Comparison of ENCODE assay signal across 8 mouse cellular contexts in the genomic region with DNA sequence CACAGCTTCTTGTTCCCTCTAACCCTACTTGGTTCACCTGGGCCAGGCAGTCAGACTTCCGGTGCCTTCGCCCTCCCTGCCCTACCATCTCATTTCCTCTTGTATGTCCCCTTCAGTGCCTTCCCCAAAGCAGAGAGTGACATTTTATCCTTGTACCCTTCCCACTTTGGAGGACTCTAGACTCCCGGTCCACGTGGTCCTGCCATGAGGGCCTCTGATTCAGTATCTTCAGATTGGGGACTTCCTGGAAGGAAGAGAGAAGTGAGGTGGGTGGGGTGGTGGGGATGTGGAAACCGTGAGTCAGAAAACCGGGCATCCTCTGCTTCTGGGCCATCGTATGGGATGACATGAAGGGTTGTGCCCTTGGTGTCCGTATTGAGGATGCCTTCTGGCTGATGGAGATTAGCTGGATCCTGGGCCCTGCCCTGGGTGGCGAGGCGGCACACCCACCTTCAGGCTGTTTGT. TPM values are rescaled to one million over a fixed set of nuclear protein-coding genes. Genes with fewer than 3 reads are reported as not detected.
DNase-seq lines count a peak whose midpoint lies in the region; ATAC-seq and TF ChIP-seq lines count a peak whose summit lies in the region.

No protein-coding gene starts in this region.

- H3K9ac ChIP-seq in intestine, embryonic 14.5 days (ENCODE audit: low read length), result no peak overlapping the region
- 0 out of 2 replicates have a peak overlapping the region, but pooled peaks have one; percentile 29 for H3K9ac ChIP-seq in lung, postnatal 0 days (replicated peaks; ENCODE audit: low read depth)

- TF ChIP-seq EP300 in lung, postnatal 0 days (IDR thresholded peaks at IDR 0.05), result peak; percentile 78; the same call in 1 of the 2 replicates

- H3K9me3 ChIP-seq in forebrain, embryonic 10.5 days, result no peaks in the 10 kb centered on the region
- no peaks in the 10 kb centered on the region for H3K9me3 ChIP-seq in intestine, embryonic 14.5 days (ENCODE audit: control insufficient read depth, low read length)
- H3K9me3 ChIP-seq in lung, postnatal 0 days (ENCODE audit: low read length), result no peaks in the 10 kb centered on the region

- WGBS in forebrain, embryonic 10.5 days, result 10% methylated on average over 10 of the region's 10 CpGs
- WGBS in intestine, embryonic 14.5 days, result 27% methylated on average over 10 of the region's 10 CpGs
- 30% methylated on average over 10 of the region's 10 CpGs for WGBS in lung, postnatal 0 days
- WGBS in olfactory bulb, adult 2 months, result 69% methylated on average over 10 of the region's 10 CpGs

- H3K4me1 ChIP-seq in forebrain, embryonic 10.5 days, result peaks cover 47% of the 10 kb centered on the region
- H3K4me1 ChIP-seq in intestine, embryonic 14.5 days (replicated peaks; ENCODE audit: control insufficient read depth, insufficient read depth, low read length), result peaks cover 11% of the 10 kb centered on the region
- H3K4me1 ChIP-seq in lung, postnatal 0 days (ENCODE audit: insufficient read depth, low read depth, low read length), result peaks cover 3% of the 10 kb centered on the region; the same call in 1 of the 2 replicates
- peaks cover 22% of the 10 kb centered on the region for H3K4me1 ChIP-seq in olfactory bulb, adult 2 months (ENCODE audit: control insufficient read depth, insufficient read depth, low read length)

- H3K4me3 ChIP-seq in forebrain, embryonic 10.5 days, result peak overlapping the region; percentile 82
- H3K4me3 ChIP-seq in intestine, embryonic 14.5 days (ENCODE audit: low read depth, low read length), result peak overlapping the region; percentile 63
- peak overlapping the region; percentile 76 for H3K4me3 ChIP-seq in lung, postnatal 0 days (ENCODE audit: low read depth, low read length)
- 0 out of 2 replicates have a peak overlapping the region, but pooled peaks have one; percentile 2 for H3K4me3 ChIP-seq in olfactory bulb, adult 2 months (ENCODE audit: insufficient read depth, low read depth, low read length)

- DNase-seq in adrenal gland, postnatal 10 days, result peak; percentile 18
- DNase-seq in adrenal gland, adult 18-20 months (ENCODE audit: low spot score in 2 of 2), result no peak
- DNase-seq in forebrain, embryonic 10.5 days (ENCODE audit: extremely low spot score, low spot score), result no peak
- DNase-seq in intestine, embryonic 14.5 days (ENCODE audit: low spot score), result no peak
- peak; percentile 74 for DNase-seq in lung, postnatal 0 days (ENCODE audit: low spot score)
- DNase-seq in cerebellum, postnatal 10 days, result no peak

- TF ChIP-seq CTCF in lung, postnatal 0 days (IDR thresholded peaks at IDR 0.05), result no peak
- no peak for TF ChIP-seq CTCF in olfactory bulb, adult 2 months (IDR thresholded peaks at IDR 0.05; ENCODE audit: insufficient read depth, low read depth, low read length)

- ATAC-seq in intestine, embryonic 14.5 days (replicated peaks; ENCODE audit: low FRiP score, low TSS enrichment, low read depth), result no peak
- ATAC-seq in lung, postnatal 0 days, result peak; percentile 4; the same call in 1 of the 2 replicates
- ATAC-seq in cerebellum, adult (ENCODE audit: insufficient number of reproducible peaks, low FRiP score, low TSS enrichment), result no peak

- H3K27me3 ChIP-seq in forebrain, embryonic 10.5 days (ENCODE audit: poor library complexity, severe bottlenecking), result no peaks in the 10 kb centered on the region
- H3K27me3 ChIP-seq in intestine, embryonic 14.5 days (replicated peaks; ENCODE audit: control insufficient read depth, insufficient read depth, low read length), result no peaks in the 10 kb centered on the region
- no peaks in the 10 kb centered on the region for H3K27me3 ChIP-seq in lung, postnatal 0 days (replicated peaks; ENCODE audit: insufficient read depth, low read length)

- TF ChIP-seq POLR2A in olfactory bulb, adult 2 months (IDR thresholded peaks at IDR 0.05; ENCODE audit: insufficient read depth, low read depth, low read length), result no peak

- H3K4me2 ChIP-seq in intestine, embryonic 14.5 days (ENCODE audit: low read length), result peak overlapping the region; percentile 97
- H3K4me2 ChIP-seq in lung, postnatal 0 days (replicated peaks; ENCODE audit: low read depth, low read length), result peak overlapping the region; percentile 97

- peaks cover 37% of the 10 kb centered on the region for H3K36me3 ChIP-seq in forebrain, embryonic 10.5 days (replicated peaks)
- H3K36me3 ChIP-seq in intestine, embryonic 14.5 days (ENCODE audit: control insufficient read depth, insufficient read depth, low read length), result no peaks in the 10 kb centered on the region
- peaks cover 3% of the 10 kb centered on the region for H3K36me3 ChIP-seq in lung, postnatal 0 days (ENCODE audit: insufficient read depth, low read length)

- H3K27ac ChIP-seq in forebrain, embryonic 10.5 days, result peak overlapping the region; percentile 91
- H3K27ac ChIP-seq in intestine, embryonic 14.5 days (ENCODE audit: low read depth), result no peak overlapping the region
- H3K27ac ChIP-seq in lung, postnatal 0 days (ENCODE audit: low read length), result peak overlapping the region; percentile 85
- H3K27ac ChIP-seq in olfactory bulb, adult 2 months (ENCODE audit: insufficient read depth, low read depth, low read length), result no peak overlapping the region

RNA-seq across cellular contexts. Expression of a gene that starts 2.1 kb away (rescaled TPM):
- total RNA-seq in adrenal gland, postnatal 10 days (2021), result 100 to 1,000 TPM; 108 to 109 TPM
- 100 to 1,000 TPM in 1 of 2 experiments, 10 to 100 TPM in 1; 89.3 to 253 TPM for total RNA-seq in adrenal gland, adult 18-20 months (2021)
- polyA plus RNA-seq in forebrain, embryonic 10.5 days (2016; fragmentation: Nextera tagmentation; extraction: Ambion mirVana), result 44.3 and 46.2 TPM in 2 replicates
- 41.5 and 43.9 TPM in 2 replicates for polyA plus RNA-seq in intestine, embryonic 14.5 days (2014; fragmentation: Nextera tagmentation; extraction: Ambion mirVana)
- 176 and 178 TPM in 2 replicates for polyA plus RNA-seq in lung, postnatal 0 days (2015; fragmentation: Nextera tagmentation; extraction: Ambion mirVana)
- polyA plus RNA-seq in olfactory bulb, adult 2 months (2012; ENCODE audit: insufficient read depth, insufficient read length, low replicate concordance, missing spikeins), result not detected in 2 replicates

RNA-seq across cellular contexts. Expression of a gene that starts 32.4 kb away (rescaled TPM):
- total RNA-seq in adrenal gland, postnatal 10 days (2021), result 10 to 100 TPM; 63.8 to 72.8 TPM
- 10 to 100 TPM; 67.7 to 69.3 TPM for total RNA-seq in adrenal gland, adult 18-20 months (2021)
- 120 and 122 TPM in 2 replicates for polyA plus RNA-seq in forebrain, embryonic 10.5 days (2016; fragmentation: Nextera tagmentation; extraction: Ambion mirVana)
- 107 and 111 TPM in 2 replicates for polyA plus RNA-seq in intestine, embryonic 14.5 days (2014; fragmentation: Nextera tagmentation; extraction: Ambion mirVana)
- 57.7 and 60.7 TPM in 2 replicates for polyA plus RNA-seq in lung, postnatal 0 days (2015; fragmentation: Nextera tagmentation; extraction: Ambion mirVana)
- not detected in 2 replicates for polyA plus RNA-seq in olfactory bulb, adult 2 months (2012; ENCODE audit: insufficient read depth, insufficient read length, low replicate concordance, missing spikeins)

RNA-seq across cellular contexts. Expression of a gene that starts 33.3 kb away (rescaled TPM):
- total RNA-seq in adrenal gland, postnatal 10 days (2021), result 10 to 100 TPM; 22.4 to 22.6 TPM
- total RNA-seq in adrenal gland, adult 18-20 months (2021), result 10 to 100 TPM; 23.7 to 25.2 TPM
- 26.3 and 27.2 TPM in 2 replicates for polyA plus RNA-seq in forebrain, embryonic 10.5 days (2016; fragmentation: Nextera tagmentation; extraction: Ambion mirVana)
- 27.5 and 28.3 TPM in 2 replicates for polyA plus RNA-seq in intestine, embryonic 14.5 days (2014; fragmentation: Nextera tagmentation; extraction: Ambion mirVana)
- polyA plus RNA-seq in lung, postnatal 0 days (2015; fragmentation: Nextera tagmentation; extraction: Ambion mirVana), result 22.3 and 23.5 TPM in 2 replicates
- not detected in 2 replicates for polyA plus RNA-seq in olfactory bulb, adult 2 months (2012; ENCODE audit: insufficient read depth, insufficient read length, low replicate concordance, missing spikeins)

RNA-seq across cellular contexts. Expression of a gene that starts 45.0 kb away (rescaled TPM):
- total RNA-seq in adrenal gland, postnatal 10 days (2021), result 100 to 1,000 TPM; 154 to 156 TPM
- total RNA-seq in adrenal gland, adult 18-20 months (2021), result 100 to 1,000 TPM; 120 to 146 TPM
- 249 and 254 TPM in 2 replicates for polyA plus RNA-seq in forebrain, embryonic 10.5 days (2016; fragmentation: Nextera tagmentation; extraction: Ambion mirVana)
- polyA plus RNA-seq in intestine, embryonic 14.5 days (2014; fragmentation: Nextera tagmentation; extraction: Ambion mirVana), result 255 and 270 TPM in 2 replicates
- polyA plus RNA-seq in lung, postnatal 0 days (2015; fragmentation: Nextera tagmentation; extraction: Ambion mirVana), result 240 and 261 TPM in 2 replicates
- not detected in 2 replicates for polyA plus RNA-seq in olfactory bulb, adult 2 months (2012; ENCODE audit: insufficient read depth, insufficient read length, low replicate concordance, missing spikeins)

RNA-seq across cellular contexts. Expression of a gene that starts 59.4 kb away (rescaled TPM):
- 10 to 100 TPM; 22.2 to 27.2 TPM for total RNA-seq in adrenal gland, postnatal 10 days (2021)
- total RNA-seq in adrenal gland, adult 18-20 months (2021), result 10 to 100 TPM; 13.9 to 23.3 TPM
- 9.6 and 10.7 TPM in 2 replicates for polyA plus RNA-seq in forebrain, embryonic 10.5 days (2016; fragmentation: Nextera tagmentation; extraction: Ambion mirVana)
- polyA plus RNA-seq in intestine, embryonic 14.5 days (2014; fragmentation: Nextera tagmentation; extraction: Ambion mirVana), result 12.0 and 12.8 TPM in 2 replicates
- polyA plus RNA-seq in lung, postnatal 0 days (2015; fragmentation: Nextera tagmentation; extraction: Ambion mirVana), result 26.1 and 29.0 TPM in 2 replicates
- not detected in 2 replicates for polyA plus RNA-seq in olfactory bulb, adult 2 months (2012; ENCODE audit: insufficient read depth, insufficient read length, low replicate concordance, missing spikeins)

Comparison
In these comparisons a context has a peak if more than half of its experiments do, and no peak if none do; other contexts are left out.
1. DNase-seq: peak in adrenal gland, postnatal 10 days (single experiment) and lung, postnatal 0 days (single experiment); none in adrenal gland, adult 18-20 months (0 of 2), forebrain, embryonic 10.5 days (single experiment), intestine, embryonic 14.5 days (single experiment) and cerebellum, postnatal 10 days (0 of 2).
2. H3K27ac ChIP-seq: peak in forebrain, embryonic 10.5 days (single experiment) and lung, postnatal 0 days (single experiment); none in intestine, embryonic 14.5 days (single experiment) and olfactory bulb, adult 2 months (single experiment).
3. H3K4me3 ChIP-seq: peak in every context shown above with its lines; median percentile 82 in forebrain, embryonic 10.5 days; 76 in lung, postnatal 0 days; 63 in intestine, embryonic 14.5 days; 2 in olfactory bulb, adult 2 months.
4. RNA of a gene that starts 2.1 kb away (polyA plus RNA-seq): 176 to 178 TPM in lung, postnatal 0 days, 44.3 to 46.2 TPM in forebrain, embryonic 10.5 days and 41.5 to 43.9 TPM in intestine, embryonic 14.5 days; not detected in olfactory bulb, adult 2 months; every median in the first group is over 10 times any median in the second.